8 mouse cellular contexts compared by ENCODE assay signal in the genomic region with DNA sequence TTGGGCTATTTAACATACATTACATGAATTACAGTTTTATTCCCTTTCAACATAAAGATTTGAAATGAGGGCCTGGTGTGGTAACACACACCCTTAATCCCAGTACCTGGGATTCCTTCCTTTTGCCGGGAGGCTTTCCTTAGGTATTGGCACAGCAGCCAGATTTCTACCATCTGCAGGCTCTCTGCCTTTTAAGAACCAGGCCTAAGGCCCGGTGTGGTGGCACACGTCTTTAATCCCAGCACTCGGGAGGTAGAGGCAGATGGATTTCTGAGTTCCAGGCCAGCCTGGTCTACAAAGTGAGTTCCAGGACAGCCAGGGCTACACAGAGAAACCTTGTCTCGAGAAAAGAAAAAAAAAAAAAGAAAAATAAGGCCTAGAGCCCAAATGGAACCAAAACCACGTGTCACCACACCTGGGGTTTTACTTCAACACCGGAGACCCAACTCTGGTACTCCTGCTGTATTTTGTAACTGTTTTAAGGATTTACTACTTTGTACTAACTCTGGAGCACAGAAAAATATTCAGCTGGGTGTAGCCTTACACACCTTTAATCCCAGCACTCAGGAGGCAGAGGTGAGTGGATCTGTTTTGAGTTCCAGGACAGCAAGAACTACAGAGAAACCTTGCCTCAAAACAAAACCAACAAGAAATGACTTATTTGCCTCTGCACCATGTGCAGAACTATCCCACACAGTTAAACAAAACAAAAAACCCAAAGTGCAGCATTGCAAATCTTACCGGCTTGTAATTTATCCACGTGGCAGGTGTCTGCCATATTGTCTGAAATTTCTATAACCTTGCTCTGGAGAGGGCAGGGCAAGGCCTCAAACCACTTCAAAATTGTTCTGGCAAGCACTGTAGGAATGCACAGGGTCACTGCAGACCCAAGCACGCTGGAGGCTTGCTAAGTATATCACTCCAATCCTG. TPM values are rescaled to one million over a fixed set of nuclear protein-coding genes. Genes with fewer than 3 reads are reported as not detected.
DNase-seq lines count a peak whose midpoint lies in the region; ATAC-seq lines count a peak whose summit lies in the region.

No protein-coding gene starts in this region.

- H3K36me3 ChIP-seq in lung, embryonic 16.5 days (ENCODE audit: control insufficient read depth, insufficient read depth, low read length) = peaks cover 19% of the 10 kb centered on the region
- peaks cover 37% of the 10 kb centered on the region for H3K36me3 ChIP-seq in embryonic facial prominence, embryonic 10.5 days (replicated peaks)
- peaks cover 26% of the 10 kb centered on the region for H3K36me3 ChIP-seq in neural tube, embryonic 12.5 days

- H3K27me3 ChIP-seq in lung, embryonic 16.5 days (ENCODE audit: control insufficient read depth, insufficient read depth, low read depth, low read length) = no peaks in the 10 kb centered on the region
- no peaks in the 10 kb centered on the region for H3K27me3 ChIP-seq in embryonic facial prominence, embryonic 10.5 days (replicated peaks; ENCODE audit: low read depth, poor library complexity, severe bottlenecking)
- H3K27me3 ChIP-seq in neural tube, embryonic 12.5 days (replicated peaks) = no peaks in the 10 kb centered on the region

- peak overlapping the region; percentile 88 for H3K27ac ChIP-seq in lung, embryonic 16.5 days (ENCODE audit: low read length)
- H3K27ac ChIP-seq in embryonic facial prominence, embryonic 10.5 days (replicated peaks) = peak overlapping the region; percentile 94
- H3K27ac ChIP-seq in neural tube, embryonic 12.5 days = peak overlapping the region; percentile 62; the same call in 1 of the 2 replicates

- H3K9ac ChIP-seq in lung, embryonic 16.5 days (ENCODE audit: low read length) = peak overlapping the region; percentile 83
- H3K9ac ChIP-seq in neural tube, embryonic 12.5 days = peak overlapping the region; percentile 69

- no peaks in the 10 kb centered on the region for H3K9me3 ChIP-seq in lung, embryonic 16.5 days (ENCODE audit: control insufficient read depth, low read length)
- H3K9me3 ChIP-seq in embryonic facial prominence, embryonic 10.5 days = 0 out of 2 replicates have a peak, but pooled peaks cover 2% of the 10 kb centered on the region
- H3K9me3 ChIP-seq in neural tube, embryonic 12.5 days = no peaks in the 10 kb centered on the region

- H3K4me1 ChIP-seq in lung, embryonic 16.5 days (replicated peaks; ENCODE audit: control insufficient read depth, insufficient read depth, low read length) = peaks cover 3% of the 10 kb centered on the region; the same call in 1 of the 2 replicates
- peaks cover 22% of the 10 kb centered on the region for H3K4me1 ChIP-seq in embryonic facial prominence, embryonic 10.5 days
- H3K4me1 ChIP-seq in neural tube, embryonic 12.5 days = peaks cover 11% of the 10 kb centered on the region

- H3K4me3 ChIP-seq in lung, embryonic 16.5 days (ENCODE audit: low read length) = peak overlapping the region; percentile 77
- H3K4me3 ChIP-seq in embryonic facial prominence, embryonic 10.5 days = peak overlapping the region; percentile 85
- peak overlapping the region; percentile 60 for H3K4me3 ChIP-seq in neural tube, embryonic 12.5 days

- 8% methylated on average over 10 of the region's 10 CpGs for WGBS in lung, embryonic 16.5 days
- WGBS in embryonic facial prominence, embryonic 10.5 days = 17% methylated on average over 10 of the region's 10 CpGs
- WGBS in neural tube, embryonic 12.5 days = 21% methylated on average over 10 of the region's 10 CpGs

- H3K4me2 ChIP-seq in lung, embryonic 16.5 days (ENCODE audit: low read depth, low read length) = peak overlapping the region; percentile 87
- peak overlapping the region; percentile 92 for H3K4me2 ChIP-seq in neural tube, embryonic 12.5 days (replicated peaks)

- peak; percentile 45 for ATAC-seq in lung, embryonic 16.5 days (ENCODE audit: low read depth)
- peak; percentile 26 for ATAC-seq in neural tube, embryonic 12.5 days (ENCODE audit: low FRiP score, low read depth)

- DNase-seq in lung, postnatal 4 days = no peak
- DNase-seq in embryonic facial prominence, embryonic 10.5 days (ENCODE audit: low spot score) = no peak
- peak; percentile 63 for DNase-seq in induced T-regulatory cell, adult 2 months (ENCODE audit: low read depth)
- DNase-seq in right cerebral cortex, postnatal 4 days = no peak
- no peak for DNase-seq in frontal cortex, adult 2 months (ENCODE audit: extremely low spot score in 1 of 2, low spot score in 1 of 2)
- DNase-seq in T-cell, adult 2 months (ENCODE audit: low spot score) = no peak

RNA-seq across cellular contexts. Expression of a gene that starts 6.8 kb away (rescaled TPM):
- polyA plus RNA-seq in lung, embryonic 16.5 days (2015; fragmentation: Nextera tagmentation; extraction: Ambion mirVana) = 3.8 and 5.0 TPM in 2 replicates
- 0.75 and 1.1 TPM in 2 replicates for polyA plus RNA-seq in embryonic facial prominence, embryonic 10.5 days (2016; fragmentation: Nextera tagmentation; extraction: Ambion mirVana)
- polyA plus RNA-seq in neural tube, embryonic 12.5 days (2016; fragmentation: Nextera tagmentation; extraction: Ambion mirVana) = 0.97 and 1.0 TPM in 2 replicates
- polyA plus RNA-seq in frontal cortex, adult 2 months (2012; rRNA removed) = 0.80 and 0.96 TPM in 2 replicates

RNA-seq across cellular contexts. Expression of a gene that starts 19.2 kb away (rescaled TPM):
- 79.1 and 79.3 TPM in 2 replicates for polyA plus RNA-seq in lung, embryonic 16.5 days (2015; fragmentation: Nextera tagmentation; extraction: Ambion mirVana)
- polyA plus RNA-seq in embryonic facial prominence, embryonic 10.5 days (2016; fragmentation: Nextera tagmentation; extraction: Ambion mirVana) = 109 and 114 TPM in 2 replicates
- polyA plus RNA-seq in neural tube, embryonic 12.5 days (2016; fragmentation: Nextera tagmentation; extraction: Ambion mirVana) = 100 and 103 TPM in 2 replicates
- 83.1 and 88.2 TPM in 2 replicates for polyA plus RNA-seq in frontal cortex, adult 2 months (2012; rRNA removed)

RNA-seq across cellular contexts. Expression of a gene that starts 51.8 kb away (rescaled TPM):
- polyA plus RNA-seq in lung, embryonic 16.5 days (2015; fragmentation: Nextera tagmentation; extraction: Ambion mirVana) = 31.2 and 32.6 TPM in 2 replicates
- 17.5 and 17.7 TPM in 2 replicates for polyA plus RNA-seq in embryonic facial prominence, embryonic 10.5 days (2016; fragmentation: Nextera tagmentation; extraction: Ambion mirVana)
- 13.8 and 14.2 TPM in 2 replicates for polyA plus RNA-seq in neural tube, embryonic 12.5 days (2016; fragmentation: Nextera tagmentation; extraction: Ambion mirVana)
- polyA plus RNA-seq in frontal cortex, adult 2 months (2012; rRNA removed) = 102 and 103 TPM in 2 replicates
